Mouse (Mus musculus) urinary bladder, postnatal 4 days (tissue): ENCODE data around the gene Usp5.
"Not testable (repeated sequence)": the region's sequence is repeated elsewhere in the genome, so short reads cannot be mapped to it uniquely, and the experiment has no call there.

Experiments used
- DNase-seq, 2 experiments: peaks; one replicate each; pipeline ENCODE4 v3.0.0; 2021 to 2022; ENCODE audit warnings: low spot score in 2 of 2

Gene Usp5

GRCm38 (mm10) chr6:124840241-124841167, 11.2 kb upstream of the Usp5 start, which contains the start of gene Gnb3:
TSS of gene Gnb3 (minus strand) at chr6:124840275.
- DNase-seq: no peak

DNA sequence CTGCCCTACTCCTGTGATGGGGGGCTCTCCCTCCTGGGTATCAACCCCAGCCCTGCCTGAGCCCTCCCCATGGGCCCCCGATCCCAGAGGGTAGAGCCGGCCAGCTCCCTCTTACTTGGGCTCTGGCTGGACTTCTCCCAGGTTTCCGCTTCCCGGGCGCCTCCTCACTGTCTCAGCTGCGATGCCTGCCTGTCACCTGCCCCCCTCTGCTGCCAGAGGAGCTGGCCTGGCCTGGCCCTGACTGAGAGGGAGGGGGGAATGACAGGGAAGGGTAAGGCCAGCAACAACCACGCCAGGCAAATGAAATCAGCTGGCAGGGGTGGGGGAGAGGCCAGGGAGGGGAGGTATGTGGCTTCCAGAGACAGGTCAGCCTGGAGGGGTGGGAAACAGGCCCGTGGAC, 10.5 kb upstream of the Usp5 start:
- DNase-seq: no peak

- no peak for DNase-seq
Measured at GRCm38 (mm10) chr6:124836411-124836810, 7.1 kb upstream of the Usp5 start.

DNA sequence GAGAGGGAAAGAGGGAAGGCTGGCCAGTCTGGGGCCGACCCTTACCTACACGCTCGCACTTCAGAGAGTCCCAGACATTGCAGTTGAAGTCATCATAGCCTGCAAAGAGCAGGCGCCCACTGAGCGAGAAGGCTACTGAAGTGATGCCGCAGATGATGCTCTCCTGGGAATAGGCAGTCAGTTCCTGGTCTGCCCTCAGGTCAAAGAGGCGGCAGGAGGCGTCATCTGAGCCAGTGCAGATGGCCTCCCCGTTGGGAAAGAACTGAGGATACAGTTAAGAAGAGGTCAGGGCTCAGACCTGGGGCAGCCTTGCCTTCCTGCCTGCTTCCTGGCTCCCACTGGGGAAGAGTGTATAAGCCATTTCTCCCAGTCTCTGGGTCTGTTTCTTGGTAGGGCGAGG, 6.2 kb upstream of the Usp5 start:
- no peak for DNase-seq

- DNase-seq: no peak
Measured at GRCm38 (mm10) chr6:124834512-124835081, 5.3 kb upstream of the Usp5 start.

- DNase-seq: no peak
Measured at GRCm38 (mm10) chr6:124831649-124832048, 2.4 kb upstream of the Usp5 start.

DNA sequence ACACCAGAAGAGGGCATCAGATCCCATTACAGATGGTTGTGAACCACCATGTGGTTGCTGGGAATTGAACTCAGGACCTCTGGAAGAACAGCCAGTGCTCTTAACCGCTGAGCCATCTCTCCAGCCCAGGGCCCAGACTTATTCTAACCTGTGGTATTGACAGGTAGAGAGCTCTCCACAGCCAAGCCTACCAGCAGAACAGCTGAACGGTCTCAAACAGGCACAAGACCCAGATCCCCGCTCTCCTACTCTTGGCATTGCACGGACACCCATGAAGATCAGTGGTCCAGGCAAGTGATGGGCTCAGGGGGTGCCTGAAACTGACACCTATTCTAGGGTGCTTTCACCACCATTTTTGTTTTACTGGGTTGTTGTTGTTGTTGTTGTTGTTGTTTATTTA, 1.9 kb upstream of the Usp5 start:
- DNase-seq: not testable (repeated sequence)

DNA sequence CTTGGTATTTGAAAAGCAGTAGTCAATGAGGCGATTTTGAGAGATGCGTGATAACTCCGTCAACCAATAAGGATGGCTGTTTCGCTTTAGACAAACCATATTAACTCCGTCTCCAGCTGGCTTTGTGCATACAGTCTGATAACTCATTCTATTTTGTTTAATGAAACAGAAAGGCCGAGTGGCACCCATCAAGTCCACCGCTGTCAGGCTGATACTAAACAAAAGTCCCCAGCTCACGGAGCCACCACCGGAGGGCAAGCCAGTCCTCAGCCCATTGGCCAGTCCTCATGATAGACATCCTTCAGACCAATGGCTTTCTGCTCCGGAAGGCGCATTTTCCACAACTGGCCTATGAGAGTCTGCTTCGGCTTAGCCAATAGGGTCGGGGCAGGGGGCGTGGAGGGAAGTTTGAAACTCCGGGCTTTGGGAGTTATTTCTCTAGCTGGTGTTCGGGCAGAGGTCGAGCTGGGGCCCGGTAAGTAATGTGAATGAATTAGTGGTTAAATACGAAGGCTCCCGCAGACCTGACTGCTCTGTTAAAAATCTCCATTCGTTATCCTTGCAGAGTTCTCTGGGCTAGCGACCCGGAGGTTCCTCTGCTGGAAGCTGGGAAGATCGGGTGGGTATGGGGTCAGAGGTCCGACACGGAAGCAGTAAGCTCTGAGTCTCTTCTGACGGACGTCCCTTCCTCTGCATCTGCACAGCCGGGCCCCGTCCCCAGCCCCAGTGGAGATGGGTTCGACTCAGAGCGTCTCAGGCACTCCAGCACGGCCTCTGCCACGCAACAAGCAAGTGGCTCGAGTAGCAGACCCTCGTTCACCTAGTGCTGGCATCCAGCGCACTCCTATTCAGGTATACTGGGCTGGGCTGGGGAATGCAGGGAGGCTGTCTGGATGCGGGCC, 766 bp upstream of the Usp5 start:
- DNase-seq: peak; percentile 88 to 91

- peak in 1 of 2 experiments; percentile 60 for DNase-seq
Measured at GRCm38 (mm10) chr6:124828101-124828592, 1.1 kb downstream of the Usp5 start.

DNA sequence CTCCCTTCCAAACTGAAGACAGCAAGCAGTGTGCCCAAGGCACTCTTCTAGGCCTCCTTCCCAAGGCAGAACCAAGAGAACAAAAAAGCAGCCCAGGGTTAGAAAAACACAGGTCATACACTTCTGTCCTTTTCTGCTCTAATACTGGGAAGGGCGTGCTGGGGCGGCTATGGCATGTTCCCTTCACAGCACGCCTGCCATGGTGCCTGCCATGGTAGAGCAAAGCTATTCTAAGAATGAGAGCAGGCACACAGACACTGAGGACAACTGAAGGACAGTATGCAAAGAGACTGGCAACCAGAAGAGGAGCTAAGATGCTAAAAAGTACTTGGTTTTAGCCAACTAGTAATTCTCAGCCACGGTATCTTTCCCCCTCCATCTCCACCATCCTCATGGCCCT, 7.2 kb downstream of the Usp5 start:
- DNase-seq: no peak

- DNase-seq: no peak
Measured at GRCm38 (mm10) chr6:124820891-124821290, 8.4 kb downstream of the Usp5 start.

- no peak for DNase-seq
Measured at GRCm38 (mm10) chr6:124817971-124818370, 11.3 kb downstream of the Usp5 start.

DNA sequence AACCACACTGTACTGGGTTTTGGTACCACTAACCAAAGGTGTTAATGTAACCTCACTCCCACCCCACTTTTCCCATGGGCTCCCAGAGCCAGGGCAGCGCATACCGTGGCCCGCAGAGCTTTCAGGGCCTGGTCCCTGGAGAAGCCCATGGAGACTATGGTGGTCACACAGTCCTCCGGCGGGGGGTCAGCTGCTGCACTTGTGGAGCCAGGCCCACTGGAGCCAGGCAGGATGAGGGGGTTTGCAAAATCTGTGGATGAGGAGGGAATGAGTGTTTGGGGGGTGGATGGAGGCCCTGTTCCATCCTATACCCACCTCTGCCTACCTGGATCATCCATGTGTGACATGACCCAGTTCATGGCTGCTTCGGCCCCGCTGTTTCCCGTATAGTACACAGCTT, 11.7 kb downstream of the Usp5 start:
- no peak for DNase-seq

DNA sequence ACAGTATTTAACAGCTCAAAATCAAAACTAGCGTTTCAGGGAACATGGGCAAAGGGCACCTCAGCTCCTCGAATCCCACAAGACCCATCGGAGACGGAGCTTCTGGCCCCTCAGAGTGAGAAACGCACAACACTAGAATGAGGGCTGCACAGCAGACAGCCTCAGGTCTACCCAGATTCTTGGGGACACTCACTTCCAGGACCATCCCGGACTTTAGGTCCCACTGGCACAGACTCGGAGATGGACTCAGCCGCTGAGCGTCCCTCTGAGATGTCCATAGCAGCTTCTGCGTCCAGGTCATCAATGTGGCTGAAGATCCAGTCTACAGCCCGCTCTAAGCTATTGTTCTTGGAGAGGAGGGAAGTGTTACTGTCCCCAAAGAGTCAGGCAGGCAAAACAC, 12.2 kb downstream of the Usp5 start:
- no peak for DNase-seq

GRCm38 (mm10) chr6:124816611-124817010, 12.7 kb downstream of the Usp5 start:
- no peak for DNase-seq

- DNase-seq: peak in 1 of 2 experiments; percentile 41
Measured at GRCm38 (mm10) chr6:124814858-124815774, 14.2 kb downstream of the Usp5 start.

GRCm38 (mm10) chr6:124814448-124814847, 14.8 kb downstream of the Usp5 start:
- DNase-seq: peak in 1 of 2 experiments; percentile 58

GRCm38 (mm10) chr6:124813933-124814332, 15.4 kb downstream of the Usp5 start, which contains the start of gene Tpi1:
TSS of gene Tpi1 (minus strand) at chr6:124814296.
- DNase-seq: peak; percentile 89 to 92

DNA sequence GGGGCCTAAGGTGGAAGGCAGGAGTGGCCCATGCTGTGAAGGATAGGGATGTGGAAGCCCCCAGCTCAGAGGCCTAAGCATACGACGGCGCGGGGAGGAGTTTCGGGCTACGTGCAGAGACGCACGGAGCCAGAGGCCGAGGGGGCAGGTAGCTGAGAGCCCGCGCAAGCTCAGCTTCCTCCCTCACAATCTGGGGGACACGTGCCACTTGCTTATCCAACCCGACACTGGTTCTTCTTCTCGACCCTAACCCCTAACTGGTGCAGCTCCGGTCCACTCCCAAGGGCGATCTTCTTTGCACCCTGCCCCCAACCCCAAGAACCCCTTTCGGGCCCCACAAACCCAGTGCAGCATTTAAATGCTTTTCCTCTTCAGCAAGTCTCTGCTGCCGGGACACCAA, 15.8 kb downstream of the Usp5 start:
- DNase-seq: peak in 1 of 2 experiments; percentile 49

GRCm38 (mm10) chr6:124812848-124813247, 16.4 kb downstream of the Usp5 start:
- DNase-seq: no peak
